Mouse (Mus musculus): Measurements from ENCODE around the gene Psd4. TPM values are rescaled to one million over a fixed set of nuclear protein-coding genes. Genes with fewer than 3 reads are reported as not detected.

Gene Psd4
- total and polyA plus RNA-seq, 2 experiments from 2014 or later: 0.36 to 2.1 TPM

DNA sequence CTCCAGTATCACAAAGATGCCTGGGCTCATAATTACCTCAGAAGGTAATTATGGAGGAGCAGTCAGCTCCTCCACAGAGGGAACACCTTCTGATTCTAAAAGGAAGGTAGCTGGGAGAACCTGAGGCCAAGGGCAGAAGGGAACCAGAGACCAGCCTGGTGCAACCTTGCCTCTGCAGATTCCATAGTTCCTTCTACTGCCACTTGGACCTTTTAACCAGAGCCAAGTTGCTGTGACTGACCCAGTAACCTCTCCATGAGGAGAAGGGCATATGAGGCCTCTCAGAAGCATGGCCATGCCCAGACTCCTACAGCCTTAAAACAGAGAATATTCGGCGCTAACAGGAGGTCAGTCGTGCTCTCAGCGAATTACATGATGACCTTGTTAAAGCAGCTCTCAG lies 50.2 kb downstream of the Psd4 start:
- H3K27ac ChIP-seq (ENCODE audit: low read depth, low read length): no peak overlapping the region
- no peak for TF ChIP-seq CTCF (IDR thresholded peaks at IDR 0.05)

DNA sequence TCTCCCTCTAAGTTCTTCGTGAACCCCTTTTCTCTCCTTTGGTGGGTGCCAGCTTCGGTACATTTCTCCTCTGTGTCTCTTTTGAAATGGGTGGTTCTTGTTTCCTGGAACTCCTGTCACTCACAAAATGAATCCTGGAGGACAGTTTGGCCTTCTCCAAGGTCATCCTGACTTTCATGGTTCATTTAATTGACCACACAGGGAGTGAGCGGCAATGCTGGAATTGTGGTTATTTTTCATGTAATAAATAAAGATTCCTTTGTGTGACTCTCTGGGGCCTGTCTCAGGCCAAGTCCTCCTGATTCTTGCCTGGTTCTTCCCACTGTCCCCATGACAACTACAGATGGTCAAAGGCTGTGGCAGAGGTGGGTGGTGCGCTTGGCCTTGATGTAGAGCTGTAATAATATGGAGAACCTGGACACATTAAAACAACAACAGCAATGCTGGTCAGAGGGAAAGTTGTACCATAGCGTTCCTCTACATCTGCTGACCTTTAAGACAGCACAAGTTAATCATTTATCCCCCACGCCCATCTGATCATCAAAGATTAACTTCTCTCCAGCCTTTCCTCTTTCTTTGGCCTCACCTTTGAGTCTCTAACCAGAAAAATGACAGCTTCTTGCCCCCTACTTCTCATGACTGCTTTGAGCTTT lies 54.0 kb downstream of the Psd4 start:
- Histone ChIP-seq H3K36me3 (ENCODE audit: insufficient read depth, low read length) (no peaks in the 10 kb centered on the region), H3K4me2 (ENCODE audit: low read depth, low read length, poor library complexity, severe bottlenecking) (no peak overlapping the region), H3K4me1 (ENCODE audit: insufficient read depth, low read length) (no peaks in the 10 kb centered on the region), H3K9ac (replicated peaks; ENCODE audit: low read length, poor library complexity, severe bottlenecking) (no peak overlapping the region), H3K4me3 (ENCODE audit: low read depth, low read length) (no peak overlapping the region), H3K9me3 (ENCODE audit: low read length) (no peaks in the 10 kb centered on the region), H3K27me3 (ENCODE audit: insufficient read depth, low read length) (no peaks in the 10 kb centered on the region), H3K27ac (ENCODE audit: low read depth, low read length) (no peak overlapping the region)
- ATAC-seq (ENCODE audit: low FRiP score): no peak
- 92% methylated on average over 6 of the region's 6 CpGs for WGBS
- no peak for TF ChIP-seq CTCF (IDR thresholded peaks at IDR 0.05)
- DNase-seq (ENCODE audit: low spot score): no peak

More for the DNA sequence above, 50.2 kb downstream of the Psd4 start:
- WGBS: 89% methylated on average over 4 of the region's 4 CpGs
- Histone ChIP-seq H3K9me3 (ENCODE audit: low read length) (no peaks in the 10 kb centered on the region), H3K4me2 (ENCODE audit: low read depth, low read length, poor library complexity, severe bottlenecking) (no peak overlapping the region), H3K4me1 (ENCODE audit: insufficient read depth, low read length) (no peaks in the 10 kb centered on the region), H3K27me3 (ENCODE audit: insufficient read depth, low read length) (no peaks in the 10 kb centered on the region), H3K9ac (replicated peaks; ENCODE audit: low read length, poor library complexity, severe bottlenecking) (no peak overlapping the region), H3K4me3 (ENCODE audit: low read depth, low read length) (no peak overlapping the region), H3K36me3 (ENCODE audit: insufficient read depth, low read length) (no peaks in the 10 kb centered on the region)
- DNase-seq (ENCODE audit: low spot score): no peak
- ATAC-seq (ENCODE audit: low FRiP score): no peak

- H3K4me3 ChIP-seq (ENCODE audit: low read depth, low read length): no peak overlapping the region
- H3K27ac ChIP-seq (ENCODE audit: low read depth, low read length): no peak overlapping the region
- H3K36me3 ChIP-seq (ENCODE audit: insufficient read depth, low read length): no peaks in the 10 kb centered on the region
- no peak for DNase-seq (ENCODE audit: low spot score)
- no peak overlapping the region for H3K9ac ChIP-seq (replicated peaks; ENCODE audit: low read length, poor library complexity, severe bottlenecking)
- no peaks in the 10 kb centered on the region for H3K4me1 ChIP-seq (ENCODE audit: insufficient read depth, low read length)
- TF ChIP-seq CTCF (IDR thresholded peaks at IDR 0.05): no peak
- no peak overlapping the region for H3K4me2 ChIP-seq (ENCODE audit: low read depth, low read length, poor library complexity, severe bottlenecking)
- H3K9me3 ChIP-seq (ENCODE audit: low read length): no peaks in the 10 kb centered on the region
- no peaks in the 10 kb centered on the region for H3K27me3 ChIP-seq (ENCODE audit: insufficient read depth, low read length)
- no peak for ATAC-seq (ENCODE audit: low FRiP score)
- 83% methylated on average over 3 of the region's 3 CpGs for WGBS
Observed at GRCm38 (mm10) chr2:24422815-24423214, 55.4 kb downstream of the Psd4 start.

GRCm38 (mm10) chr2:24425630-24426029 lies 58.2 kb downstream of the Psd4 start:
- no peak for TF ChIP-seq CTCF (IDR thresholded peaks at IDR 0.05)
- no peak for ATAC-seq (ENCODE audit: low FRiP score)
- WGBS: 89% methylated on average over 2 of the region's 2 CpGs
- Histone ChIP-seq H3K27ac (ENCODE audit: low read depth, low read length) (no peak overlapping the region), H3K4me3 (ENCODE audit: low read depth, low read length) (no peak overlapping the region), H3K4me1 (ENCODE audit: insufficient read depth, low read length) (no peaks in the 10 kb centered on the region), H3K4me2 (ENCODE audit: low read depth, low read length, poor library complexity, severe bottlenecking) (no peak overlapping the region), H3K9ac (replicated peaks; ENCODE audit: low read length, poor library complexity, severe bottlenecking) (no peak overlapping the region), H3K36me3 (ENCODE audit: insufficient read depth, low read length) (no peaks in the 10 kb centered on the region), H3K27me3 (ENCODE audit: insufficient read depth, low read length) (no peaks in the 10 kb centered on the region; the same call in 1 of the 2 replicates), H3K9me3 (ENCODE audit: low read length) (no peaks in the 10 kb centered on the region)
- no peak for DNase-seq (ENCODE audit: low spot score)

GRCm38 (mm10) chr2:24427866-24428675 lies 60.7 kb downstream of the Psd4 start:
- 18% methylated on average over 12 of the region's 12 CpGs for WGBS
- H3K27me3 ChIP-seq (ENCODE audit: insufficient read depth, low read length): no peaks in the 10 kb centered on the region; the same call in 1 of the 2 replicates
- H3K9ac ChIP-seq (replicated peaks; ENCODE audit: low read length, poor library complexity, severe bottlenecking): 0 out of 2 replicates have a peak overlapping the region, but pooled peaks have one; percentile 2
- H3K9me3 ChIP-seq (ENCODE audit: low read length): no peaks in the 10 kb centered on the region
- peak; percentile 86 for DNase-seq (ENCODE audit: low spot score)
- H3K36me3 ChIP-seq (ENCODE audit: insufficient read depth, low read length): no peaks in the 10 kb centered on the region
- H3K4me3 ChIP-seq (ENCODE audit: low read depth, low read length): no peak overlapping the region
- no peaks in the 10 kb centered on the region for H3K4me1 ChIP-seq (ENCODE audit: insufficient read depth, low read length)
- H3K27ac ChIP-seq (ENCODE audit: low read depth, low read length): peak overlapping the region; percentile 14; the same call in 1 of the 2 replicates
- ATAC-seq (ENCODE audit: low FRiP score): peak; percentile 87
- peak; percentile 31; the same call in 1 of the 2 replicates for TF ChIP-seq CTCF (IDR thresholded peaks at IDR 0.05)
- no peak overlapping the region for H3K4me2 ChIP-seq (ENCODE audit: low read depth, low read length, poor library complexity, severe bottlenecking)

GRCm38 (mm10) chr2:24429806-24430205 lies 62.4 kb downstream of the Psd4 start:
- no peak for DNase-seq (ENCODE audit: low spot score)
- H3K27me3 ChIP-seq (ENCODE audit: insufficient read depth, low read length): no peaks in the 10 kb centered on the region; the same call in 1 of the 2 replicates
- no peak overlapping the region for H3K4me2 ChIP-seq (ENCODE audit: low read depth, low read length, poor library complexity, severe bottlenecking)
- H3K36me3 ChIP-seq (ENCODE audit: insufficient read depth, low read length): no peaks in the 10 kb centered on the region
- ATAC-seq (ENCODE audit: low FRiP score): no peak
- no peak overlapping the region for H3K9ac ChIP-seq (replicated peaks; ENCODE audit: low read length, poor library complexity, severe bottlenecking)
- no peak for TF ChIP-seq CTCF (IDR thresholded peaks at IDR 0.05)
- WGBS: 95% methylated on average over 4 of the region's 4 CpGs
- H3K4me3 ChIP-seq (ENCODE audit: low read depth, low read length): no peak overlapping the region
- H3K4me1 ChIP-seq (ENCODE audit: insufficient read depth, low read length): no peaks in the 10 kb centered on the region
- no peak overlapping the region for H3K27ac ChIP-seq (ENCODE audit: low read depth, low read length)
- H3K9me3 ChIP-seq (ENCODE audit: low read length): no peaks in the 10 kb centered on the region
